Mouse (Mus musculus): ENCODE measurements at regions not wholly inside any gene's neighbourhood (a gene's known extent, or its start where the extent isn't known, plus 50 kb on each side); places are given as distances from the start of the nearest gene placed in this dataset.
"Not testable (repeated sequence)": the region's sequence is repeated elsewhere in the genome, so short reads cannot be mapped to it uniquely, and the experiment has no call there.

DNA sequence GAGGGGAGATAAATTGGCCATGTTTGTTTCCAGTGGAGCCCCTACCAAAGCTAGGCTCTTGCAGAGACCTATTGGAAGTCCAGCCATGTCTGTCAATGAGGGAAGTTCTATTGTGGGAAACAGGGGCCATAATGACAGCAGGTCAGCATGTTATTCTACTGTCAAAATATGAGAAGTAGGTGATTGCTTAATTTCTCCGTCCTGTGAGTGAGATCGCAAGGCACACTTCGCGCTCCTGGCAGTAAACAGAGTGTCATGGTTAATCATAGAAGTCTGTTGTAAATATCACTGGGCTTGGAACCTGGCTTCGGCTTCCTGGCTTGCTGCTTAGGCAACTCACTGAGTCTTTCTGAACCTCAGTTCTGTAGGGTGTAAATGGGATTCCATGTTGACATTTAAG lies 72.5 kb upstream of the Ccdc122 start:
- no peak for DNase-seq (ENCODE audit: extremely low spot score in 1 of 2, low spot score in 1 of 2)

DNA sequence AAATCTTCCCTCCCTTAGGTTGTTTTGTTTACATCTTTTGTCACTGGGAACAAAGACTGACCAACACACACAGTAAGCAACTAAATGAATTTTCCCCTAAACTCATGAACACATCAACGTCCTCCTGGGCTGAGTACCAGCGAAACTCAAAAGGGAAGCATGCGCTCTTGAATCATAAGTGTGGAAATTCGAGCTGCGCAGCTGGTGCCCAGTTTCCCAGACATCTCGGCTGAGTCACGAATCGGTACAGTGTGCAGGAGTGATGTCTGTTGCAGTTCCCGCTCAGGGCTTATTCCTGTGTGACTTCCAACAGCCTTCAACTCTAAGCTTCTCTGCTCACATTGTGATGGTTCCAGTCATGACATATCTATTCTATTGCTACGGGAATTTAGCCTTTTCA lies 77.7 kb upstream of the Ccdc122 start:
- peak in 1 of 2 experiments; percentile 26 for DNase-seq (ENCODE audit: extremely low spot score in 1 of 2, low spot score in 1 of 2)

DNA sequence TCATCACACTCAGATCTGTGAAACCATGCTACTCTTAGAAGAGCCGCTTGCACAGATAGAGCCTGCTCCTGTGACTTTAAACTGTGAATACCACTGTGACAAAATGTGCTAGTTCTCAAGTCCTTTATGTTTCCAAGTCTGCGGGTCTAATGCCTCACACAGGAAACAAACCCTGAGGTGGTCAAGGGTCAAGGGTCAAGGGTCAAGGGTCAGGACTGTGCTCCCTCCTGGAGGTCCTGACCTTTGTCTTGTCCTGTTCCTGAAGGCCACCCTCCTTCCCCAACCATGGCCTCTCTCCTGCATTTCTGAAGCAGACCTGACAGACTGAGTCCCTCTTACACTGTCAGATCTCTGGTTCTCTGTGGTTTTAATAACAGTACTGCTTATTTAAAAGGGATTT lies 79.4 kb upstream of the Ccdc122 start:
- no peak for DNase-seq (ENCODE audit: extremely low spot score in 1 of 2, low spot score in 1 of 2)

DNA sequence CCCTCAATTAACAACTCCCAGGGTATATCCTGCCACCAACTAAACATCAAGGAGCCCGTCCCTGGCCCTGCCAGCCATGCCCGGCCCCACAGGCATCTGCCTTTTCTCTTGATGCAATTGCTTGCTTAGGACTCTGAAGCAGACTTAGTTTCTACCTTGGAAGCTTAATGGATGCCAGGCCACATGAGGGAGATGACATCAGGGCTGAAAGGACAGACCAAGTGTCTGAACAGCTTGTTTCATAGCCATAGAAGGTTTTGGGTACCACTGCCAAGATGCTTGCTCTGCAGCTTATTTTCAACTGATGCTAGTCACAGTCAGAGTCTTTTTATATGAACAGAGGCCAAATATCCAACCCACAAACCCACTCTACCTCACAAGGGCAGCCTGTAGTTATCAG lies 83.4 kb upstream of the Ccdc122 start:
- DNase-seq (ENCODE audit: extremely low spot score in 1 of 2, low spot score in 1 of 2): no peak

DNA sequence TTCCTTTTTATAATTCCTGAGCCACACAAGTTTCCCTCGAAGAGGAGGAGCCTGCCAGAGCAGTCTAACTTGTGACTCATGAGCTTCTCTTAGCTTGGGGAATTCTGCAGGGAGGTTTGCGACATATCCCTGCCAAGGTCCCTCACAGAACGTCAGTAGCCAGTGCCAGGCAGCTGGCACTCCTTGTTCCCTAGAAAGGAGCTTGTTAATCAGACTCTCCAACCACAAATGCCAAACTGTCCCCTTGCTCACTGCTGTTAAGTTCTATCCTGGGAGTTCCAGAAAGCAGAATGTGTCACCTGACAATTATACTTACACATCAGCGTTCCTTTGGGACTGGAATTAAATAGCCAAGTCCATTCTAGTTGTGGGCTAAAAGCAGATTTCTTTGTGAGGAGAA lies 85.1 kb upstream of the Ccdc122 start:
- no peak for DNase-seq (ENCODE audit: extremely low spot score in 1 of 2, low spot score in 1 of 2)

DNA sequence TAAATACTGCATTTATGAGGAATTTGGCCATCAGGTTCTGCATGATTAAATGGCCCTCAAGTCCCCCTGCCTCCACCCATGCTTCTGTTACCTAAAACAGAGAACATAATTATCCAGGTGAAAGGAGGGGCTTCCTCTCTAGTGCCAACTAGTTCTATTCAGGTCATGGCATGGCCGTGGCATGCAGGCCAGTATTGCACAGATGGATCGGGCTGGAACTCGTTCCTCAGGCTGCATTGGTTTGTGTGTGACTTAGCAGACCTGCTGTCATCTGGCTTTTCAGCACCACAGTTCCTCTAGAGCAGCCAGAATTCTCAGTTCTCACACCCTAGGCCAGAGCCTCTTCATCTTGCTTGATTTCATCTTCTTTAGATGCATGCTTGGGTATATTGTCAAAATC lies 87.2 kb upstream of the Ccdc122 start:
- no peak for DNase-seq (ENCODE audit: extremely low spot score in 1 of 2, low spot score in 1 of 2)

DNA sequence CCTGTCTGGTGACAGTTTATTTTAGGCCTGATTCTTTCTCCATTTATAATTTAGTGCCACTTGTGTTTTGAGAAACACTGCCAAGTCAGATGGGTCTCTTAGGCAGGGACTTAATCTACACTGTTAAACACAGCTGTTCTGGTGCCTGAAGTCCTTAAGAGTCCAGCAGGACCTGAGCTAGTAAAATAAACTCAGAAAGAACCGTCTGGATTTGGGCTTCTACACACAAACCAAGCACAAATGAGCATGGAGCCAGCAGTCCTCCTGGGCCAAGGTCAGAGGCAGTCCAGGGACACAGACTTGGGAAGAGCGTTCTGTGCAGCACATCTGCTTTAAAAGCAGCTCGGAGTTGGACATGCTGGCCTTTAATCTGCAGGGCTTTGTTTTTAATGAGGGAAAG lies 87.6 kb upstream of the Ccdc122 start:
- DNase-seq (ENCODE audit: extremely low spot score in 1 of 2, low spot score in 1 of 2): no peak

DNA sequence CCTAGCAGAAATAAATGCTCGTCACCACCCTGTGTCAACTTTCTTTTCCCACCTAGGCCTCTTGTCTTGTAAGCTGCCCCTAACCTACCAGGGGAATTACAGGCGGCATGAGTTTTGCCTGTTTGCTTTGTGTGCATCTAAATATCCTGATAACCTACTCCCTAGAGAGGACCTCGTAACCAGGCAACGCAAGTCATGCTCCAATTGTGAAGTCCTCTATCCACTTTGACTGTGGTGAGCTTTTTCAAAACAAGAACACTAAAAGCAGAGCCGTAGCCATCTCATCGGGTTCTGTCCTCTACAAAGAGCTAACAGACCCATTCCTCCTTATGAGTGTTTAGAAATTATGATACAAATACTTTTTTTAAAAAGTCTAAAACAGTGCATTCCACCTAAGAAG lies 88.1 kb upstream of the Ccdc122 start:
- DNase-seq (ENCODE audit: extremely low spot score in 1 of 2, low spot score in 1 of 2): no peak

DNA sequence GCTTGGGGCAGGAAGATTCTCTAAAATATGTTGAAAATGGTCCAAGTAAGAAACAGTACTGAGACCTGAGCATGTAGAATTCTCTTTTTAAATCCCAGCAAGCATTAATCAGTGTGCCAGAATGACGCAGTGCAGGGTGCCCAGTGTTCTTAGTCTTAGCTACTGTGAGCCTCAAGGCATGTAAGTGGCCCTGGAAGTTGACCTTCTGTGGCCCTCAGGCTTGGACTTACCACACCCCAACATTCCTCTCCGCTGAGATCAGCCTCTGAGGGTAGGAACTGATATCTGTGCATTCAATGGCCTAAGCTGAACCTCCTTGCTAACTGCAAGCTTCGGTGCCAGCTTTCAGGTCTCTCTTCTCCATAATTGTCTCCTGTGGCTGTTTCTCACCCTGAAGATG lies 89.4 kb upstream of the Ccdc122 start:
- no peak for DNase-seq (ENCODE audit: extremely low spot score in 1 of 2, low spot score in 1 of 2)

DNA sequence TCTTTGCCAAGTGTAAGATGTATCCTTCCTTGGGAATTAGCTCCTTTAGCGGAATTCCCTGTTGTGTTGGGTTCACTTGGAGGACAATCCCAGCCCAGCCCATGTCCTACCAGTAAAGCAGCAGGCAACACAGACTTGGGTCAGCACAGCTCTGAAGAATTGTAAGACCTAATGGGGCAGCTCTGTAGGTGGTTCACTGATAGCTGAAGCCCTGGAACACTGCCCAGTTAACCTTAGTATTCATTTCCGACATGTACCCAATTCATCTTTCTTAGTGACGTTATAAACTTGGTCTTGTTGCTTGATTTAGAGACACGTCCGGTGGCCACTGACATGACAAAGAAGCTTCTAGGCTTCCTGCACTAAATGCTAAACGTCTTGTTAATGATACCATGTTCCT lies 90.9 kb upstream of the Ccdc122 start:
- no peak for DNase-seq (ENCODE audit: extremely low spot score in 1 of 2, low spot score in 1 of 2)

DNA sequence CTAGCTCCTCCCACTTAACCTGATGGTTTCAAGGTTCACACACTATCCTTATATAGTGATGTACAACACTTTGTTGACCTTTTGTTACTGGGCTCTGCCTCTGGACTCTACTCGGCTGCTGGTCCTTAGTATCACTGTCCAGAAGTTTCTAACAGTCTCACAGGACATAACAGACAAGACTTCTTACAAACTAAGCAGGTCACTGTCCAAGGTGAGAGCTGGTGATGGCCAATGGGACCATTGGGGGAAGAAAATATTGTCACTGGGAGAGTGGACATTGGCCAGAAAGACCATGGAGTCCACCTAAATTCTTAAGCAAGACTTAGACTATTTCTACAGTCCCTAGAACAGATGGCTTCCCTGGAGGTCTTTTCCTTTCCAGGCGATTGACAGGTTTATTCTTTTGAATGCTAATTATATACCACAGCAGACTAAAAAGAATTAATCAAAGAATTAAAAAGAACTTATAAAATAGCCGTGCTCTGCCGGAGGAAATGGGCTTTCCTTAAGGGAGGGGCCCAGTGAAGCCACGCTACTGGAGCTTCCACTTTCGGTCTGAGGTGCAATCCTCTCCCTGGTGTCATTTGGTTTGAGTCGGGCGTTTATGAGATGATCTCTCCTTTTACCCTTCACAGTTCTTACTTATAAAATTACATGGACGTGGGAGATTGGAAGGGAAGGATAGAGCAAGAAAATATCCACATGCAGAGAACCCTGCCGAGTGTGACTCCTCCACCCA lies 94.9 kb upstream of the Ccdc122 start:
- no peak for DNase-seq (ENCODE audit: extremely low spot score in 1 of 2, low spot score in 1 of 2)

DNA sequence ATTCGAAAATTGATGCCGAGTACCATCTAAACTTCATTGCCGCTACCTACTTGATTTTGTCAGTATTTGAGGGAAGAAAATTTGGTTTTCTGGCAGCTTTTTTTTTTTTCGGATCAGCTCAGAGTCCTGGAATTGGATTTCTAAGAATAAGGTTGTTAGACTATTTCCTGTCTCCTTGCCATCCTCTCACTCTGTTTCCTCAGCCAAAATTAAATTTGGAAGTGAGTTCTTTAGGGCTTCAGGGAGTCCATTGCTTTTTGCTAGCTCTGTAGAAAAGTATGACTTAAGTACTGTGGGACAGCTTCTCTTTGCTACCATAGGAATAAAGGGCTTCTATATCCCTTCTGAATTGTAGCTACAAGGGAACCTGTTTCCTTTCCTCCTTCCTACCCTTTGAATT lies 96.1 kb upstream of the Ccdc122 start:
- DNase-seq (ENCODE audit: extremely low spot score in 1 of 2, low spot score in 1 of 2): no peak

DNA sequence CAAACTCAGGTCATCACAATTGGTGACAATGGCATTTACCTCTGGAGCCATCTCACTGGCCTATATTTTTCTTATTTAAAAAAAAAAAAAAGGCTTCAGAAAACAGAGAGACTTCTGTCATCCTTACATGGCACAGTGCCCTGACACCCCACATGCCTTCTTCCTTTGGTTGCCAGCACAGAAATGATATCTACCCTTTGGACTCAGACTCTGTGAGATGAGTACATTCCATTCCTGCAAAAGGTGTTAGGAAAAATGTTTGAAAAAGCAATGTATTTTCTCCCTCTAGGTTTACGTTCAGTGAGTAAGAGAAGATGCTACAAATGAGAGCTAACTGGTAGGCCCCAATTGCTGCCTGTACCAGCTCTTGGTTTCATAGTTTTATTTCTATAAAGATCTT lies 99.9 kb upstream of the Ccdc122 start:
- DNase-seq (ENCODE audit: extremely low spot score in 1 of 2, low spot score in 1 of 2): no peak

DNA sequence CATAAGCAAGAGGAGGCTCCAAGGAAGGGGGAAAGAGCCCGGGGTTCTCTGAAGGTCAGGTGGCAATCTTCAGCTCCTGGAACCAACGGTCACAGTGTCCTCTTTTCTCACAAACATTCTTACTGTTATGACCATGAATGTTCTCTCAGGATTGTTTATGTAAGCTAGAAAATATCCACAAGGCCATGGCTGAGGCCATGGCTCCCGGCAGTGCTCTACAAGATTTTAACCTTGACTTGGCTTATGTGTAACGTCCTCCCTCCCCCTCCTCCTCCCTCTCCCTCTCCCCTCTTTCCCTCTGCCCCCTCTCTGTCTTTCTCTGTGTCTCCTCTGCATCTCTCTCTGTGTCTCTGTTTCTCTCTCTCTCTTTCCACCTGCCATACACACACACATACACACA lies 100.5 kb upstream of the Ccdc122 start:
- not testable (repeated sequence) for DNase-seq (ENCODE audit: extremely low spot score in 1 of 2, low spot score in 1 of 2)

DNA sequence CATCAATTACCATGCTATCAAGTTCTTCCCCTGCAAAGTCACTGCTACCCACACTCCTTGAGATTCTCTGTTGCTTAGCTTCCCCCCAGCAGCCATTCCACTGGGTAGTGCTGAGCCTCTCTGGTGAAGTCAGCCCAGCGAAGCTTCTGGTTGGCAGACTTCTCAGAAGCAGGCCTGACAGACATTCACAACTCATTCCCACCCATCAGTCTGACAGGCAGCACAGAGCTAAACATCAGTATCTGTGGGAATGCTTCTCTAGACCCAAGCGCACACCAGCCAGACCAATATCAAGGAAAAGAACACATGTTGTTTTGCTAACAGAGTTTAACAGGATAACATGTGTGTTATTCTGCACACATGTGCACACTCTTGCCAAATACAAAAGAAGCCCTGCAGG lies 101.1 kb upstream of the Ccdc122 start:
- no peak for DNase-seq (ENCODE audit: extremely low spot score in 1 of 2, low spot score in 1 of 2)

DNA sequence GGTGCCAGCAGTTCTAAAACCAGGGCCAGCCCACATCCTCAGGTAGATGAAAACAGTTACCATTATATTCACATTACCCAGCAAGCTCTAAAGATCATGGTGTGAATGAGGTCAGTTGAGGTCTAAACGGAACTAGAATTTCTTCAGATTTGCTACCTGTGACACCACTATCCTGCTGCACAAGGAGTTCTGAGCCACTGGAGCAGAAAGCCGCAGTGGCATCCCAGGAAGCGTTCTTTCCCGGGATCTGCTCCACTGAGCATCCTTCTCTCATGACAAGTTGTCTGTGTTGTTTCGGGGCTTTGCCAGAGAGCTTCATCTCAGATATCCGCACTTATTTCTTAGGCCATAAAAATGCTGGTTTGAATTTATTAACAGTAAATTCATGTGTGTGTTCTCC lies 103.7 kb upstream of the Ccdc122 start:
- no peak for DNase-seq (ENCODE audit: extremely low spot score in 1 of 2, low spot score in 1 of 2)

DNA sequence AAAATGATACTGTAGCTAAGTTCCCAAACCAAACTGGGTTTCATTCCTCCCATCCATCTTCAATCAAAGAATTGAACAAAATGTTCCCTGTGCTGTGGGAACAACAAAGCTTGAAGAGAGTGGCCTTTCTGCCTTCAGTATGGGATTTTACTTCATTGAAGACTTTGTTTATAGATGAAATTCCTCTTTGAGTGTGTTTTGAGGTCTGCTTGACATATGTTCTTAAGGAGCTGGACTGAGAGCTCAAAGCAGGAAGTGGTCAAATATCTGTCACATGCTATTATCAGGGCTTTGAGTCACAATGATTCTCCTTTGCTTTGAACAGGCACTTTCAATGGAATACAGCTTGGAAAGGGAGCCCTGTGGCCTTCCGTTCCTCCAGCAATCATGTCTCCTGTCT lies 105.2 kb upstream of the Ccdc122 start:
- no peak for DNase-seq (ENCODE audit: extremely low spot score in 1 of 2, low spot score in 1 of 2)

DNA sequence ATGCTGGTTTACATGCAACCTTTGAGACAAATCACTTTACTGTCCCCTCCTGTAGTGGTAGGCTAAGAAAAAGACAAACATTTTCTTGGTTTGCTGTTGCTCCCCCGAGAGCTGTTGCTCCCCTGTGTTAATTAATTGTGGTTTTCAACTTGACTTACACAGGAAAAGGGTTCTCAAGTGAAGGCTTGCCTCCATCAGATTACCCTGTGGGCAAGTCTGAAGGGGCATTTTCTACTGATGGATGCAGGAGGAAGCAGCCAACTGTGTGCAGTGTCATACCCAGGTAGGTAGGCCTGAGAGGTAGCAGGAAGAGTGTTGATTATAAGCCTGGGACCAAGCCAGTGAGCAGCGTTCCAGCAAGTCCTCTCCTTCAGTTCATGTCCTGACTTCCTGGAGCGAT lies 107.0 kb upstream of the Ccdc122 start:
- DNase-seq (ENCODE audit: extremely low spot score in 1 of 2, low spot score in 1 of 2): no peak

DNA sequence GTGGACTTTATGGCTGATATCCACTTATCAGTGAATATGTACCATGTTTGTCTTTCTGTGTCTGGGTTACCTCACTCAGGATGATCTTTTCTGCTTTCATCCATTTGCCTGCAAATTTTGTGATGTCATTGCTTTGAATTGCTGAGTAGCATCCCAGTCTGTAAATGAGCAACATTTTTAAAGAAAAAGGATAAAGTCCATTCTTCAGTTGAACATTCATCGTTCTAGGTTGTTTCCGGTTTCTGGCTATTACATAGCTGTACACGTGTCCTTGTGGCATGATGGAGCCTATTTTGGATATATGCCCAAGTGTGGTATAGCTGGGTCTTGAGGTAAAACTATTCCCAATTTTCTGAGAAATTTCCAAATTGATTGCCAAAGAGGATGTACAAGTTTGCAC lies 107.9 kb upstream of the Ccdc122 start:
- no peak for DNase-seq (ENCODE audit: extremely low spot score in 1 of 2, low spot score in 1 of 2)

DNA sequence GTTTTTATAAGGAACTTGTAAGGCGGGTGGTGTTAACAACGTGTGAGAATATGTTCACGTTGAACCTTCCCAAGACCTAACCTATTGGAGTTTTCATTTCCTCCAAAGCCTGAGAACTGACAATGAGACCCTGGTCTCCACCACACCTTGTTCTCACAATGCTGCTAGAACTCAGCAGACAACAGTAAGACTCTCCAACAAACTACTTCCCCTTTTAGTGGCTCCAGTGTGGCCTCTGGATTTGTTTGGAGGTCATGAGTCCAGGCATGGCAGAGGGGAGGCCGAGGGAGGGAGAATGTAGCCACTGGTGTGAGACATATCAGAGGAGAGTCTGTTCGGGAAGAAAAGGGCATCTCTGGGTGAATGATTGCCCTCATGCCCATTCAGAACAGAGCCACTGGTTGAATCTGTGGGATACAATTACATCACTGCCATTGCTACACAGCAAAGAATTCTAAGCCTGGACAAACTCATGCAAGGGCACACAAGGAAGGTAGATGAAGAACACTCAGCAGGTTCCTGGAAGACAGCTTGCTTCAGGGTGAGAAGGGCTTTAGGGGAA lies 109.2 kb upstream of the Ccdc122 start:
- DNase-seq (ENCODE audit: extremely low spot score in 1 of 2, low spot score in 1 of 2): no peak

DNA sequence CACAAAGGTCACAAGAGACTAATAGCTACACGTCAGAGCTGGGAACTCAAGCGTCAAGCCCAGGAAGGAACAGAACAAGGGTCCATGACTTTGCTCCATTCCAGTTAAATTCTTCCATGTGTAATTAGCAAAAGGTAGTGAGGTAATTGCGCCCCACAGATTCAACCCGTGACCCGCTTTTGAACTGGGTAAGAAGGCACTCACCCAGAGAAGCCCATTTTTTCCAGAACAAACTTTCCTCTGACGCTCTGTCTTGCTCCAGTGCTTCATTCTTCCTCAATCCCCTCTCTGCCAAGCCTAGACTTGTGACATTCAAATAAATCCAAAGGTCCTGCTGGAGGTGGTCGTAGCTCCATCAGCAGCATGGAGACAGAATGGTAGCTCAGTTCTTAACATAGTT lies 110.2 kb upstream of the Ccdc122 start:
- no peak for DNase-seq (ENCODE audit: extremely low spot score in 1 of 2, low spot score in 1 of 2)

DNA sequence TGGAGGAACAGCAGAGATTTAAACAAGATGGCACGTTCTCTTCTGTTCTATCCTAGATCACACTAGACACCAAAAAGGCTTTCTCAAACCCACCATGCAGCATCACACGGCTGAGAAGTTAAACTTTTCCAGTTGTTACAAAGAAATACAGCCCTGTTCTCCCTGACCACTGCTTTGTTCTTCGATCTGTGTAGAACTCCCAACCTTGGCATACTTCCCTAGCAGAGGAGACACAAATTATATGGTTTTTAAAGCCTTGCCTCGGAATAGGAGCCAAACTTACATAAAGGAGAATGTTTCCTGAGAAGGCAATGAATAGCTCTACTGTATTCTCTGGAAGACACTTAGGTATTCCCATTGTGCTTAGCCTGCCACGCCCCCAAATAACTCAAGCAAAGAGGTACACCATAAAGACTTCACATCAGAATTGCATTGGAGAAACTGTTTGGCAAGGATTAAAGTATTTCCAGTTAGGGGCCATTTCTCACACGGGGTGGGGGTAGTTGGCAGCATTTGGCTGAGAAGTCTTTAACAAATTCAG lies 114.1 kb upstream of the Ccdc122 start:
- DNase-seq (ENCODE audit: extremely low spot score in 1 of 2, low spot score in 1 of 2): no peak
